Mouse (Mus musculus) intestine, embryonic 15.5 days (tissue): ENCODE measurements around the gene Adamts9. TPM values are rescaled to one million over a fixed set of nuclear protein-coding genes. Genes with fewer than 3 reads are reported as not detected.
A peak's percentile ranks its signal among the peaks of the same experiment; 100 is the strongest.

Experiments used
- ATAC-seq: fragments of 200-750 bp; cut with Nextera tagmentation; 2 replicates; pipeline ENCODE4 v1.8.0; 2017; ENCODE audit warnings: moderate TSS enrichment, moderate library complexity
- H3K27ac ChIP-seq: fragments of 300-500 bp; sonication (generic); 2 replicates; pipeline ENCODE4 v1.5.1; 2015; ENCODE audit warnings: mild to moderate bottlenecking, inconsistent platforms
- H3K27me3 ChIP-seq: fragments of 300-500 bp; sonication (generic); replicated peaks from 2 replicates; pipeline ENCODE4 v1.6.1; 2015; ENCODE audit warnings: inconsistent platforms
- H3K36me3 ChIP-seq: fragments of 300-500 bp; sonication (generic); 2 replicates; pipeline ENCODE4 v1.6.1; 2015; ENCODE audit warnings: inconsistent platforms
- H3K4me1 ChIP-seq: fragments of 300-500 bp; sonication (generic); replicated peaks from 2 replicates; pipeline ENCODE4 v1.6.1; 2015; ENCODE audit warnings: inconsistent platforms
- H3K4me2 ChIP-seq: fragments of 300-500 bp; sonication (generic); replicated peaks from 2 replicates; pipeline ENCODE4 v1.6.1; 2015; ENCODE audit warnings: mild to moderate bottlenecking, inconsistent platforms
- H3K4me3 ChIP-seq: fragments of 300-500 bp; sonication (generic); replicated peaks from 2 replicates; pipeline ENCODE4 v1.5.1; 2015; ENCODE audit warnings: inconsistent platforms
- H3K9ac ChIP-seq: fragments of 300-500 bp; sonication (generic); 2 replicates; pipeline ENCODE4 v1.6.1; 2015; ENCODE audit warnings: inconsistent platforms
- H3K9me3 ChIP-seq: fragments of 300-500 bp; sonication (generic); 2 replicates; pipeline ENCODE4 v1.6.1; 2016; ENCODE audit warnings: inconsistent platforms
- WGBS: fragments of 180-500 bp; shearing (Covaris S2); methylation state at CpG from one replicate; pipeline ENCODE4 v1.1.7; 2015; 5-methylcytosine and 5-hydroxymethylcytosine counted together
- polyA plus RNA-seq: library from polyadenylated mRNA; unstranded; fragments of >200 nt; fragmentation: Nextera tagmentation; extraction: Ambion mirVana; gene quantifications from 2 replicates; pipeline ENCODE4 v1.2.1, GENCODE M21; 2015

Adamts9 gene
- polyA plus RNA-seq, 1 experiment from 2014 or later: 11.2 TPM

GRCm38 (mm10) chr6:92781446-92781845 is 161.8 kb downstream of the Adamts9 start:
- Histone ChIP-seq H3K4me3 (no peak overlapping the region), H3K9ac (no peak overlapping the region), H3K4me1 (no peaks in the 10 kb centered on the region), H3K9me3 (no peaks in the 10 kb centered on the region), H3K4me2 (no peak overlapping the region), H3K27me3 (no peaks in the 10 kb centered on the region), H3K36me3 (no peaks in the 10 kb centered on the region), H3K27ac (no peak overlapping the region)
- 81% methylated on average over 6 of the region's 6 CpGs for WGBS
- no peak for ATAC-seq

GRCm38 (mm10) chr6:92779935-92780205 is 163.4 kb downstream of the Adamts9 start:
- H3K4me3 ChIP-seq: no peak overlapping the region
- H3K36me3 ChIP-seq: no peaks in the 10 kb centered on the region
- no peak overlapping the region for H3K27ac ChIP-seq
- no peak overlapping the region for H3K9ac ChIP-seq
- WGBS: 55% methylated on average over 5 of the region's 5 CpGs
- H3K4me2 ChIP-seq: no peak overlapping the region
- H3K9me3 ChIP-seq: no peaks in the 10 kb centered on the region
- H3K27me3 ChIP-seq: no peaks in the 10 kb centered on the region
- no peak for ATAC-seq
- no peaks in the 10 kb centered on the region for H3K4me1 ChIP-seq

- Histone ChIP-seq H3K27ac (no peak overlapping the region), H3K9ac (no peak overlapping the region), H3K4me1 (no peaks in the 10 kb centered on the region), H3K4me2 (no peak overlapping the region), H3K9me3 (no peaks in the 10 kb centered on the region), H3K36me3 (no peaks in the 10 kb centered on the region), H3K27me3 (no peaks in the 10 kb centered on the region), H3K4me3 (no peak overlapping the region)
- peak; percentile 58; the same call in 1 of the 2 replicates for ATAC-seq
- 78% methylated on average over 11 of the region's 11 CpGs for WGBS
These were observed 164.0 kb downstream of the Adamts9 start for GRCm38 (mm10) chr6:92779140-92779934.

GRCm38 (mm10) chr6:92776356-92776755 is 166.9 kb downstream of the Adamts9 start:
- no peaks in the 10 kb centered on the region for H3K36me3 ChIP-seq
- no peak overlapping the region for H3K9ac ChIP-seq
- no peak overlapping the region for H3K4me3 ChIP-seq
- no peaks in the 10 kb centered on the region for H3K9me3 ChIP-seq
- no peak for ATAC-seq
- H3K27me3 ChIP-seq: no peaks in the 10 kb centered on the region
- H3K4me1 ChIP-seq: no peaks in the 10 kb centered on the region
- H3K27ac ChIP-seq: no peak overlapping the region
- no peak overlapping the region for H3K4me2 ChIP-seq
- 26% methylated on average over 2 of the region's 2 CpGs for WGBS

GRCm38 (mm10) chr6:92762372-92762771 is 180.9 kb downstream of the Adamts9 start:
- 65% methylated on average over 3 of the region's 3 CpGs for WGBS
- Histone ChIP-seq H3K36me3 (no peaks in the 10 kb centered on the region), H3K4me1 (no peaks in the 10 kb centered on the region), H3K27ac (no peak overlapping the region), H3K27me3 (no peaks in the 10 kb centered on the region), H3K9ac (no peak overlapping the region), H3K9me3 (no peaks in the 10 kb centered on the region), H3K4me2 (no peak overlapping the region), H3K4me3 (no peak overlapping the region)
- no peak for ATAC-seq

GRCm38 (mm10) chr6:92759616-92760015 is 183.7 kb downstream of the Adamts9 start:
- no peaks in the 10 kb centered on the region for H3K27me3 ChIP-seq
- no peak for ATAC-seq

GRCm38 (mm10) chr6:92755826-92756225 is 187.5 kb downstream of the Adamts9 start:
- Histone ChIP-seq H3K27ac (no peak overlapping the region), H3K9me3 (no peaks in the 10 kb centered on the region), H3K36me3 (no peaks in the 10 kb centered on the region), H3K27me3 (no peaks in the 10 kb centered on the region), H3K9ac (no peak overlapping the region), H3K4me1 (0 out of 2 replicates have a peak, but pooled peaks cover 2% of the 10 kb centered on the region), H3K4me2 (no peak overlapping the region), H3K4me3 (no peak overlapping the region)
- no peak for ATAC-seq
- 10% methylated on average over 5 of the region's 5 CpGs for WGBS

More at GRCm38 (mm10) chr6:92759616-92760015, 183.7 kb downstream of the Adamts9 start:
- Histone ChIP-seq H3K27ac (no peak overlapping the region), H3K9me3 (no peaks in the 10 kb centered on the region), H3K9ac (no peak overlapping the region), H3K4me2 (no peak overlapping the region), H3K4me3 (no peak overlapping the region), H3K4me1 (0 out of 2 replicates have a peak, but pooled peaks cover 2% of the 10 kb centered on the region), H3K36me3 (no peaks in the 10 kb centered on the region)

GRCm38 (mm10) chr6:92752737-92753136 is 190.6 kb downstream of the Adamts9 start:
- Histone ChIP-seq H3K4me1 (0 out of 2 replicates have a peak, but pooled peaks cover 2% of the 10 kb centered on the region), H3K9ac (no peak overlapping the region), H3K4me2 (no peak overlapping the region), H3K27ac (no peak overlapping the region), H3K27me3 (no peaks in the 10 kb centered on the region), H3K36me3 (no peaks in the 10 kb centered on the region), H3K9me3 (no peaks in the 10 kb centered on the region), H3K4me3 (no peak overlapping the region)
- no peak for ATAC-seq
- WGBS: 87% methylated on average over 2 of the region's 2 CpGs

- Histone ChIP-seq H3K4me1 (no peaks in the 10 kb centered on the region), H3K9ac (no peak overlapping the region), H3K4me2 (no peak overlapping the region), H3K9me3 (no peaks in the 10 kb centered on the region), H3K27ac (no peak overlapping the region), H3K36me3 (no peaks in the 10 kb centered on the region), H3K4me3 (no peak overlapping the region), H3K27me3 (no peaks in the 10 kb centered on the region)
- no peak for ATAC-seq
- 67% methylated on average over 4 of the region's 4 CpGs for WGBS
These were observed 193.9 kb downstream of the Adamts9 start for GRCm38 (mm10) chr6:92749420-92749819.

GRCm38 (mm10) chr6:92743605-92744004 is 199.7 kb downstream of the Adamts9 start:
- H3K9me3 ChIP-seq: no peaks in the 10 kb centered on the region
- no peak overlapping the region for H3K9ac ChIP-seq
- H3K4me1 ChIP-seq: no peaks in the 10 kb centered on the region
- ATAC-seq: no peak
- H3K27me3 ChIP-seq: no peaks in the 10 kb centered on the region
- no peaks in the 10 kb centered on the region for H3K36me3 ChIP-seq
- H3K4me3 ChIP-seq: no peak overlapping the region
- peak overlapping the region; percentile 32; the same call in 1 of the 2 replicates for H3K4me2 ChIP-seq
- no peak overlapping the region for H3K27ac ChIP-seq
- WGBS: 15% methylated on average over 11 of the region's 11 CpGs

GRCm38 (mm10) chr6:92737116-92737515 is 206.2 kb downstream of the Adamts9 start:
- H3K9me3 ChIP-seq: no peaks in the 10 kb centered on the region
- H3K27ac ChIP-seq: no peak overlapping the region
- no peak for ATAC-seq
- WGBS: 89% methylated on average over 1 of the region's 1 CpGs
- no peaks in the 10 kb centered on the region for H3K36me3 ChIP-seq
- no peaks in the 10 kb centered on the region for H3K27me3 ChIP-seq
- no peaks in the 10 kb centered on the region for H3K4me1 ChIP-seq
- no peak overlapping the region for H3K4me2 ChIP-seq
- no peak overlapping the region for H3K9ac ChIP-seq
- H3K4me3 ChIP-seq: no peak overlapping the region

GRCm38 (mm10) chr6:92733651-92734050 is 209.6 kb downstream of the Adamts9 start:
- Histone ChIP-seq H3K9ac (no peak overlapping the region), H3K9me3 (no peaks in the 10 kb centered on the region), H3K27me3 (no peaks in the 10 kb centered on the region), H3K4me2 (no peak overlapping the region), H3K27ac (no peak overlapping the region), H3K4me3 (no peak overlapping the region), H3K4me1 (0 out of 2 replicates have a peak, but pooled peaks cover under 1% of the 10 kb centered on the region), H3K36me3 (no peaks in the 10 kb centered on the region)
- ATAC-seq: no peak

GRCm38 (mm10) chr6:92728514-92728913 is 214.8 kb downstream of the Adamts9 start:
- no peaks in the 10 kb centered on the region for H3K27me3 ChIP-seq
- H3K4me3 ChIP-seq: no peak overlapping the region
- no peaks in the 10 kb centered on the region for H3K9me3 ChIP-seq
- H3K9ac ChIP-seq: no peak overlapping the region
- ATAC-seq: no peak
- 34% methylated on average over 7 of the region's 7 CpGs for WGBS
- H3K4me2 ChIP-seq: no peak overlapping the region
- H3K4me1 ChIP-seq: peaks cover 15% of the 10 kb centered on the region; the same call in 1 of the 2 replicates
- H3K27ac ChIP-seq: no peak overlapping the region
- no peaks in the 10 kb centered on the region for H3K36me3 ChIP-seq
